Mouse (Mus musculus) myocyte (in vitro differentiated cells): ENCODE measurements around the gene Apold1.

Experiments used
- CEBPB ChIP-seq: IDR thresholded peaks from 2 replicates; pipeline ENCODE4 v1.6.1; 2011; ENCODE audit warnings: mild to moderate bottlenecking, moderate library complexity; ENCODE audit not compliant: poor library complexity, insufficient read depth, severe bottlenecking
- MAX ChIP-seq: IDR thresholded peaks from one replicate; pipeline ENCODE4 v1.6.1; 2011; ENCODE audit warnings: low read depth, mild to moderate bottlenecking, control low read depth
- MYOG ChIP-seq, 3 experiments: IDR thresholded peaks; one replicate each; pipeline ENCODE4 v1.6.1; 2011; ENCODE audit warnings: control low read depth in 2 of 3, low read depth in 2 of 3, mild to moderate bottlenecking in 2 of 3; ENCODE audit not compliant: insufficient read length in 2 of 3, control insufficient read depth in 1 of 3, insufficient read depth in 1 of 3
- POLR2A ChIP-seq: IDR thresholded peaks from one replicate; pipeline ENCODE4 v1.6.1; 2011; ENCODE audit warnings: low read depth, mild to moderate bottlenecking, control low read depth, moderate library complexity; ENCODE audit not compliant: insufficient read length
- REST ChIP-seq: IDR thresholded peaks from one replicate; pipeline ENCODE4 v1.6.1; 2011; ENCODE audit warnings: mild to moderate bottlenecking, control low read depth, moderate library complexity; ENCODE audit not compliant: insufficient read depth, insufficient read length
- SRF ChIP-seq: IDR thresholded peaks from one replicate; pipeline ENCODE4 v1.6.1; 2011; ENCODE audit warnings: low read depth; ENCODE audit not compliant: control insufficient read depth, insufficient read length
- TCF12 ChIP-seq: IDR thresholded peaks from one replicate; pipeline ENCODE4 v1.6.1; 2011; ENCODE audit warnings: mild to moderate bottlenecking, control low read depth; ENCODE audit not compliant: poor library complexity, insufficient read depth, severe bottlenecking
- TCF3 ChIP-seq: IDR thresholded peaks from one replicate; pipeline ENCODE4 v1.6.1; 2011; ENCODE audit warnings: low read depth, control low read depth; ENCODE audit not compliant: insufficient read length
- USF1 ChIP-seq: IDR thresholded peaks from one replicate; pipeline ENCODE4 v1.6.1; 2011; ENCODE audit warnings: low read depth, mild to moderate bottlenecking, control low read depth, moderate library complexity

GRCm38 (mm10) chr6:134934305-134934704 is 47.2 kb upstream of the Apold1 start:
- TF ChIP-seq POLR2A (no peak), MAX (no peak), MYOG (IDR thresholded peaks at IDR 0.05; ENCODE audit: control insufficient read depth in 1 of 3, insufficient read depth in 1 of 3, insufficient read length in 2 of 3, low read depth in 2 of 3) (no peak), CEBPB (no peak), TCF12 (no peak), SRF (no peak), REST (no peak), TCF3 (no peak), USF1 (no peak)
